Mouse (Mus musculus): Measurements from ENCODE around the gene Mtmr4. TPM values are rescaled to one million over a fixed set of nuclear protein-coding genes. Genes with fewer than 3 reads are reported as not detected.

The Mtmr4 gene
- total and polyA plus RNA-seq, 3 experiments: 29.4 to 32.9 (median 29.5) TPM

GRCm38 (mm10) chr11:87662822-87663221 lies 70.9 kb downstream of the Mtmr4 start:
- in situ Hi-C loops (cut with MboI; ENCODE audit: low pct_ligation_motif_present, low pct_unique_long_range_greater_than_20kb, low sequenced_read_pairs): loop anchor here (5.0 kb wide), 1 partner anchor 89 kb away; no protein-coding TSS in a partner anchor
- peak; percentile 72; the same call in 1 of the 2 replicates for TF ChIP-seq UBTF (IDR thresholded peaks at IDR 0.05; ENCODE audit: low read depth, low read length)
- TF ChIP-seq MXI1 (IDR thresholded peaks at IDR 0.05; ENCODE audit: low read depth, low read length): peak; percentile 78
- TF ChIP-seq JUN (IDR thresholded peaks at IDR 0.05; ENCODE audit: insufficient read depth, low read depth, low read length): no peak
- Histone ChIP-seq H3K4me3 (replicated peaks in 1 of 3; ENCODE audit: low read depth in 2 of 3, low read length in 2 of 3, poor library complexity in 1 of 3) (peak overlapping the region; percentile 60 to 87 (median 80)), H3K4me1 (ENCODE audit: control insufficient read depth in 1 of 2, insufficient read depth in 2 of 2) (peaks cover 0 to 10% of the 10 kb centered on the region in 2 experiments; a peak in 2 of 4 replicates), H3K27ac (ENCODE audit: insufficient read depth, low read depth) (peak overlapping the region; percentile 55), H3K79me2 (replicated peaks; ENCODE audit: control insufficient read depth, extremely low read depth, insufficient read depth, poor library complexity, severe bottlenecking) (peaks cover 49% of the 10 kb centered on the region), H3K4me2 (ENCODE audit: insufficient read depth, low read depth, poor library complexity, severe bottlenecking) (peak overlapping the region; percentile 91; the same call in 1 of the 2 replicates), H3K27me3 (replicated peaks) (no peaks in the 10 kb centered on the region), H3K36me3 (replicated peaks in 1 of 2; ENCODE audit: control insufficient read depth in 1 of 2, insufficient read depth in 1 of 2, low read length in 1 of 2) (no peaks in the 10 kb centered on the region), H3K9ac (ENCODE audit: insufficient read depth, low read depth) (peak overlapping the region; percentile 76), H3K9me3 (replicated peaks; ENCODE audit: low read length) (no peaks in the 10 kb centered on the region)
- DNase-seq (ENCODE audit: extremely low read depth): peak; percentile 53
- dilution Hi-C loops (cut with MboI; ENCODE audit: extremely low pct_ligation_motif_present, extremely low pct_unique_long_range_greater_than_20kb, low sequenced_read_pairs): no loop called here

DNA sequence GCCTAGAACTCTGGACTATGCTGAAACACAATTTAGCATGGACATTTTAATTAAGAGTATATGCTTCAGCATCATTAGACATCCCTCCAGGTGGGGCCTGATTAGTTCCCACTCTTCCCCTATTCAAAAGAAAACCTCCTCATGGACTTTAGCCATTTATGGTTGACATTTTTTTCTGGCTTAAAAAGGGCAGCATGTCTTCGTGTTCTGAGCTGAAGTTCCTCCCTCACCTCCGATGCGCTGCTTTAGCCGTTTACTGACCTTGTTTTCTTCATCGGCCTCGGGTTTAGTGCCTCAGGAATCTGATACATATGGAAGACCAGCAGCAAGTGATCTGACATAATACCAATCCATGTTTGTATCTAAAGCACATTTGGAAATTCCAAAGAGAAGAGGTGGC lies 72.0 kb downstream of the Mtmr4 start:
- peak overlapping the region; percentile 79 for H3K4me2 ChIP-seq (ENCODE audit: insufficient read depth, low read depth, poor library complexity, severe bottlenecking)
- no peaks in the 10 kb centered on the region for H3K27me3 ChIP-seq (replicated peaks)
- dilution Hi-C loops (cut with MboI; ENCODE audit: extremely low pct_ligation_motif_present, extremely low pct_unique_long_range_greater_than_20kb, low sequenced_read_pairs) (no loop called here), in situ Hi-C loops (cut with MboI; ENCODE audit: low pct_ligation_motif_present, low pct_unique_long_range_greater_than_20kb, low sequenced_read_pairs) (loop anchor here (5.0 kb wide), 1 partner anchor 88 kb away; no protein-coding TSS in a partner anchor)
- peak; percentile 39 for DNase-seq (ENCODE audit: extremely low read depth)
- H3K36me3 ChIP-seq (replicated peaks in 1 of 2; ENCODE audit: control insufficient read depth in 1 of 2, insufficient read depth in 1 of 2, low read length in 1 of 2): peaks cover 0 to 9% of the 10 kb centered on the region in 2 experiments
- H3K9ac ChIP-seq (ENCODE audit: insufficient read depth, low read depth): peak overlapping the region; percentile 76
- H3K4me3 ChIP-seq (replicated peaks in 1 of 3; ENCODE audit: low read depth in 2 of 3, low read length in 2 of 3, poor library complexity in 1 of 3): peak overlapping the region; percentile 60 to 89 (median 80)
- H3K27ac ChIP-seq (ENCODE audit: insufficient read depth, low read depth): peak overlapping the region; percentile 84
- peaks cover 4 to 21% of the 10 kb centered on the region in 2 experiments for H3K4me1 ChIP-seq (ENCODE audit: control insufficient read depth in 1 of 2, insufficient read depth in 2 of 2)
- H3K79me2 ChIP-seq (replicated peaks; ENCODE audit: control insufficient read depth, extremely low read depth, insufficient read depth, poor library complexity, severe bottlenecking): peaks cover 60% of the 10 kb centered on the region
- H3K9me3 ChIP-seq (replicated peaks; ENCODE audit: low read length): no peaks in the 10 kb centered on the region
- TF ChIP-seq JUND (conservative IDR thresholded peaks at IDR 0.05; ENCODE audit: low read depth, low read length) (no peak), ZNF384 (IDR thresholded peaks at IDR 0.05; ENCODE audit: low read depth, low read length) (0 out of 2 replicates have a peak, but pooled peaks have one; percentile 41), MXI1 (IDR thresholded peaks at IDR 0.05; ENCODE audit: low read depth, low read length) (peak; percentile 46; the same call in 1 of the 2 replicates), E2F4 (IDR thresholded peaks at IDR 0.05; ENCODE audit: insufficient replicate concordance, low read depth, low read length) (no peak), MYC (IDR thresholded peaks at IDR 0.05; ENCODE audit: low read depth, low read length) (peak; percentile 54; the same call in 1 of the 2 replicates), TCF12 (IDR thresholded peaks at IDR 0.05; ENCODE audit: low read depth, low read length) (no peak), EP300 (IDR thresholded peaks at IDR 0.05; ENCODE audit: low read length) (peak; percentile 41; the same call in 1 of the 2 replicates), TBP (conservative IDR thresholded peaks at IDR 0.05; ENCODE audit: low read depth, low read length) (no peak), ELF1 (IDR thresholded peaks at IDR 0.05; ENCODE audit: low read depth, low read length) (0 out of 2 replicates have a peak, but pooled peaks have one; percentile 9), RAD21 (IDR thresholded peaks at IDR 0.05; ENCODE audit: low read depth, low read length) (no peak), IRF4 (IDR thresholded peaks at IDR 0.05; ENCODE audit: low read depth, low read length) (no peak), BHLHE40 (IDR thresholded peaks at IDR 0.05; ENCODE audit: low read depth, low read length) (no peak), PAX5 (IDR thresholded peaks at IDR 0.05; ENCODE audit: low read length) (no peak), MAX (IDR thresholded peaks at IDR 0.05; ENCODE audit: low read length) (peak; percentile 57; the same call in 1 of the 2 replicates), CHD2 (IDR thresholded peaks at IDR 0.05; ENCODE audit: low read length) (no peak)

Measured in CH12.LX (cell line).